Mouse (Mus musculus): Measurements from ENCODE around the gene Hephl1.

Hephl1 gene

DNA sequence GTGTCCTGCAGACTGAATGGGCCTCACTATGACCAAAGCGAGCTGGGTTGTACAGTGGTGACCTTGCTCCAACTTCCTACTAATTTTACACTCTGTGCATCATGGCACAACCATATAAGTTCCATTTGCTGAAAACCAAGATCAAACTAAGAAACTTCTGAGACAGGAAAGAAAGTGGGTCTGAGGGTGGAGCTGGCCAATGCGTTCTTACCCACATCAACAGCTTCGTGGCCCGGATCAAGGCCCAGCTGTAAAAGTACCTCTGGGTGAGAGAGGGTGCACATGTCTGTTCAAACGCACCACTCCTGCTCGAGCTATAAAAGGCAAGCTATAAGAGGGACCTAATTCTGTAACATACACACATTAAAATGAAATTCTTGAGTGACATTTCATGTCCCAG, 51.9 kb downstream of the Hephl1 start:
- DNase-seq (ENCODE audit: low spot score), result no peak

DNA sequence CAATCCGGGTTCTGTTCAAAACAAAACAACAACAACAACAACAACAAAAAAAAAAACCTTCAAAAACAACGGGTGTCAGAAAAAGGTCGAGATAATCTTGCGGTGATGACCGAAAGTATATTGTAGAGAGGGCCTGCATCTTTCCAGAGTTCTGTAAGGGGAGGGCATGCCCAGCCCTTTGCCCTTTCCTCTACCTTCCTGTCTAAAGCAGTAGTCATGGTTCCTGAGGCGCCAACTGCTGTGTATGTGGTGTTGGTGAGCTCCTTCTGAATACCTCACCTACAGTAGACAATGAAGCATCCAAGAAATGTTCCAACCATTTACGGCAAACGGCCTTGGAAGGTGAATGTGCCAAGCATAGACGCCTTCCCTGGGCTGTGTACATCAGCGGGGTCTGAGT, 66.2 kb downstream of the Hephl1 start:
- no peak for DNase-seq (ENCODE audit: low spot score)

DNA sequence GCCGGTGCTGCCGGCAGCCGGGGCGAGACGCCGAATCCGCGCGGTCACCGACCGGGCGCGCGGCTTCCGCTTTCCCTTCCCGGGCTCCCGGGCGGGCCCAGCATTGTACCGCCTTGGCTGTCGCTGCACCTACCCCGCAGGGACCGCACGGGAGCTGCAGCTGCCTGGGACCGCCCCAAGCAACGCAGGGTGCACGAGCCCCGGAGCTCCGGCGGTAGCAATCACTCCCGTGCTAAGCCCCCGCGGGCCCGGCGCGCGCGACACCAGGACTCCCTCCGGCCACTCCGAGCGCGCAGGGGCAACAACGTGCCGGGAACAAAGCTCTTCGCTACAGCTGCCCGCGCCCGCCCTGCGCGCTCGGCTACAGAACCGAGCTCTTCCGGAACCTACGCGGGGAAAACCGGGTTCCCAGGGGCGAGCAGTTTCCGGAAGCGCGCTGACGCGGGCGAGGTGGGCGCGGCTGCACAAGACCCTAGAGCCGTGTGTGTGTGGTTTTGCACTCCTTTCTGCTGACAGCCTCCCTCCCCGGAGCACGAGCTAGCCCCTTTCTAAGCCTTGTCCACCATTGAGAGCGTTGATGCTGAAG, 66.7 kb downstream of the Hephl1 start, which contains the start of gene Panx1:
Gene Panx1, minus strand, starts transcription at position 395 of the 586 bp plus-strand sequence.
- peak; percentile 69 for DNase-seq (ENCODE audit: low spot score)

DNA sequence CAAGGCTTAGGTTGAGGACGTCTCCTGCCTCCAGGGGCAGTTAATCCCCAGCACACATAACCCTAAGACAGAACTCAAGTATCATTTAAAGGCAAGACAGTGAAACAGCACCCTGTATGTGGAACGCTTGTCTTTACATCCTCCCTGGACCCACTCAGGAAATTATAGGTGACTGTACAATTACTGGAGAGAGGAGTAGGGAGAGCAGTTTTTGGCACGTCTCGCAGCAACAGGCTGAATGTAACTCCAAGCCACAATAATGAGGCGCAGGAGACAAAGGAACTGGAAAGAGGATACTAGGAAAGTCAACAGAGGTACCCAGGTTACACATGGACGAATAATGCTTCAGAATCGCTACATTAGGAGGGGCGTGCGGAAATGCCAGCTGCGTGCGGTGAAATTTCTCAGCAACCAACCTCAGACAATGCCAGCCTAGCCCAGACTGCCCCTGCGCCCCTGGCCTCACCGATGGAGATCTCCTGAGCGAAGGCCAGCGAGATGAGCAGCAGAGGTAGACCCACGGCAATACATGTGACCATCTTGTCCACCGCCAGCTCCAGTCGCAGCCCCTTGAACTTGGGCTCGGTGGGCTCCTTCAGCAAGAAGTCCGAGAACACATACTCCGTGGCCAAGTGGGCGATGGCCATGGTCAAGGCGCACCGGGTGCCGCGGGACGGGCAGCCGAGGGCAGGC, 67.4 kb downstream of the Hephl1 start:
- no peak for DNase-seq (ENCODE audit: low spot score)

DNA sequence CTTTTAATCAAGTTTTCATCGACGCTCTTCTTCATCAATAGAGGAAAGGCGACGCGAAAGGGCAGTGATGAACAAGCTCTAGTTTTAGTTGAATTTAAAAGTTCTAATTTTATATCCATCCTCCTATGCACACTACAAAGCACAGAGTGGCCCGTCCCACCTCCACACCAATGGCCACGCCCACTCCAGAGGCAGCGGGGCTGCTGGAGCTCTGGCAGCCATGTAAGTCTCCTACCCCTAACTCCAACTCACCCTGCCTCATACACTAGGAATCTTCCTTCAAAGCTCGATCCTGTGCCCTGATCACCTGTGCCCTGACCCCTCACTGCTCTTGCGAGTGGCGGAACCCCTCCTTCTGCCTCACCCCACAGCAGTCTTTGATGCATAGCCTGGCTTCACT, 70.4 kb downstream of the Hephl1 start:
- no peak for DNase-seq (ENCODE audit: low spot score)

DNA sequence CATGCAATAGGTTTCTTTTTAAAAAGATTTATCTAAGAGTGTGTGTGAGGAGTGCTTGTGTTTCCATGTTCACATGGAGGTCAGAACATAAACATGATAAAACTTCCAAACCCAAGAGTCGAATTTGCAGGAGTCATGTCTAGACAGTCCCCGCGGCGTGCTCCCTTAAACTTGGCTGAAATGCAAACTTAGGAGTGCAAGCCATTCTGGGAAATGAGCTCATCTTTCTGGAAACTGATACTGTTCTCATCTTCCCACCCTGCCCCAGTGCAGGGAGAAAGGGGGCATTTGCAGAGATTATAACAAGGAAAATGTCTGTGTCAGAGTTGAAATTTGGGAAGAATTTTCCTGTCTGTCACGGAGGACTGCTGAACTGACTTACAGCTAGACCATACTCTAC, 72.1 kb downstream of the Hephl1 start:
- no peak for DNase-seq (ENCODE audit: low spot score)

DNA sequence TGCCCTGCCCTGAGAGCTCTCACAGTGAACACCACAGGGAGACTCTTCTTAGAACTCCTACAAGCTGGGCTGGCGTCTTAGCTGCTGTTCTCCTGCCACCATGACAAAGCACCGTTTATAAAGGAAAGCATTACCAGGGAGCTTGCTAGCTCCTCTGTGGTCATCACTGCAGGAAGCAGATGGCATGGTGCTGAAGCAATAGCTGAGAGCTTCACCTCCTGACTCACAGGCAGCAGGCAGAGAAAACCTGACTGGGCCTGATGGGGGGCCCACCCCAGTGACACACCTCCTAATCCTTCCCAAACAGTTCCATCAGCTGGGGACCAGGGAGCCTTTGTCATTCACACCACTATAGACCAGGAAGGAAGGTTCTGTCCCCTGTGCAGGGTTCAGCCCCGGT, 74.2 kb downstream of the Hephl1 start:
- DNase-seq (ENCODE audit: low spot score), result no peak

DNA sequence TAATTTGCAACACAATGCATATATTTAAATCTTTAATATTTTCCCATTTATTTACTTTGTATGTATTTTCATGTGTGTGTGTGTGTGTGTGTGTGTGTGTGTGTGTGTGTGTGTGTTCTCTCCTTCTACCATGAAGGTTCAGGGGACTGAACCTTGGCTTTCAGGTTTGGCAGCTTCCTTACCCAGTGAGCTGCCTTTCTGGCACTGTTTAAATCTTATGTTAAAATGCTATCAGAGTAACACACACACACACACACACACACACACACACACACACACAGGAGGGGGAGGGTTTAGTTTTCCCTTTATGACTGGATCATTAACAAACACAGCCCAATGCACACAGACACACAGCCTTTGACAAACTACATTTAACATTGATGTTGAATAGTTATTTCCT, 74.7 kb downstream of the Hephl1 start:
- no peak for DNase-seq (ENCODE audit: low spot score)

DNA sequence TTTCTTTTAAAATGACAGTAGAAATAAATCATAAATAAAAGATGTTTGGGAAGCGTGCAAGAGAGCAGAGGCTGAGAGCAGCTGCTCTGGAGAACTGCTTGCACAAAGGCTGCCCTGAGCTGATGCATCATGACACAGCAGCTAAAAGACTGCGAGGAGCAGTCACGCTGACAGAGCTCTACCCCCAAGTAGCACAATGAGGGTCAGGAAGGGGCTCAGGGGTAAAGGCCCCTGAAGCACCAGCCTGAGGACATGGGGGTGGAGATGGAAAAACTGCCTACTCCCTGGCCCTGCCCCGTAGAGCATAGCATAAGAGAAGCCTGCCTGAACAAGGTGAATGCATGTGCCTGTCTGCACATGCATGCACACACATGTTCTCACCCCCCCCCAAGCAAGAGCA, 75.1 kb downstream of the Hephl1 start:
- DNase-seq (ENCODE audit: low spot score), result no peak

DNA sequence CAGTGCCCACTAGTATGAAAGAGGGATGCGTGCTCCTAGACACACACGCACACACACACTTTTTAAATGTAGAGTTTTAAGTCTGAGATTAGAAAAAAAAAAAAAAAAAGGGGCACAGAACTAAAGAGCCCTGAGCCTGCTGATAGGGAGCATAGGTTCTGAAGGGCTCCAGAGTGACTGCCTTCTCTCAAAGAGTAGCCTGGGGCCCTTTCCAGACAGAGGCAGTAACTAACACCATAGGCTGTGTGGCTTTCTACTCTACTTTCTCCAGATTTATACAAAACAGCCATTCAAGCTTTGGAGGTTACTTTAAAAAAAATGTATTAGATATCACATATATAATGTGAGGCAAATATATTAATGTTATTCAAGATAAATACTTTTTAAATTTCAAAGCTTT, 75.5 kb downstream of the Hephl1 start:
- DNase-seq (ENCODE audit: low spot score), result no peak

DNA sequence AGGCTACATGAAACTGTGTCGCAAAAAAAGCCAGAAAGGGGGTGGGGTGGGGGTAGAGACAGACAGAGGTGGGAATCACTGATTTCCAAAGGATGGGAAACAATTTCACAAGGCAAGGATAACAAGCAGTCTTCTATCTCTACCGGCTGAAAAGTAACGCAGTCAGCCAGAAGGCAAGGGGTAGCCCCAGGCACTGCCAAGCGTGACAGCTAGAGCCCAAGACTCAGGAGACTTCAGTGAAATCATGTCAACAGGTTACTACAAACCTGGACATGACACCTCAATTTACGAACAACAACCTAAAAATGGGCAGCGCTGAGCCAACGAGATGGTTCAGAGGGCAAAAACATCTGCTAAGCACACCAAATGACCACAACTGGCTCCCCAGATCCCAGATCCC, 75.9 kb downstream of the Hephl1 start:
- DNase-seq (ENCODE audit: low spot score), result no peak

DNA sequence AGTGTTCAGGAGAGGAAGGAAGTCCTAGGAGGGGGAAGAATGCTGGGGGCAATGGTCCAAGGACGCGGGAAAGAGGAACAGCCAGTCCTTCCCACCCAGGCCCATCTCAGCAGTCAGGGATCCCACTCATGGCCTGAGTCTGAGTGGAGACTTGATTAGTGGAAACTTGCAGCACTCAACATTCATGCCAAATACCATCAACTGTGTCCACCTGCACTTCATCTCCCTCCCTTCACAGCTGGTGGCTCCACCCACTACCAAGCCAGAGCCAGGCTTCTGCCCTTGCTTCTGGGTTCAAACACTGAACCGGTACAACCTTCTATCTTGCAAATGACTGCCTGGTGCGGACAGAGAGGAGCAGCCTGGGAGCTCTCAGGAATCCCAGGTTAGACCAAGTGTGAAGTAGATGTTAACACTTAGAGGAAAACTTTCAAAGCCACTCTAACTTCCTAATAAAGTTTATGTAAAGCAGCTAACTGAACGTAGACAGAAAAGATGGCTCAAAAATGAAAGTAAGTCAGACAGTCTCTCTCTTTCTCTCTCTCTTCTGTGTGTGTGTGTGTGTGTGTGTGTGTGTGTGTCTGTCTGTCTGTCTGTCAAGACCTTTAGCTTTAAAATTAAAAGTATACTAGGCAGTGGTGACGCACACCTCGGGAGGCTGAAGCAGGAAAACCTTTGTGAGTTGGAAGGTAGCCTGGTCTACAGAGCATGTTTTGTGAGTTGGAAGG, 77.2 kb downstream of the Hephl1 start:
- DNase-seq (ENCODE audit: low spot score), result peak; percentile 19

DNA sequence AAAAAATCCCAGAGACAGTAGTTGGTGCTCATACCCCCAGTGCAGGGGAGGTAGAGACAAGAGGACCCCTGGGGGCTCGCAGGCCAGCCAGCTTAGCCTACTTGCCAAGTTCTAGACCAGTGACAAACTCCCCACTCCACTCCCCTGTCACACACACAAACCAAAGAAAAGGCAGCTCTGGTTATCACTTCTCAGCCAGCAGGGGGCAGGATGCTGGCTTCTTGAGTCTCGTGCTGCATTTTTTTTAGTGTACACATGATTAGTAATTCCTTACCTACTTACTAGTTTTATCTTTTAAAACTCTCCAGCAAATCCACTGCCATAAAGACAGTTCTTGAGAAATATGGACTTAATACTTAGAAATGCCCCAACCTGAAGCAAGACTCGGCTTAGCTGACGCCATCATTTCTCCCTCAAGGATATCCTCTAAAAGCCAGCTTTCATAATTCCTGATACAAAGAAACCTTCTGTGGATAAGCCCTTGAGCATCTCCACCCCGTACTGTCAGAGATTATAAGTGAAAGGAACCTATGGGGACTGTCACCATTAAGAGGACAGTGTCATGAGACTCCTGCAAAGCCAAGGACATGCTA, 78.2 kb downstream of the Hephl1 start:
- DNase-seq (ENCODE audit: low spot score), result peak; percentile 28

DNA sequence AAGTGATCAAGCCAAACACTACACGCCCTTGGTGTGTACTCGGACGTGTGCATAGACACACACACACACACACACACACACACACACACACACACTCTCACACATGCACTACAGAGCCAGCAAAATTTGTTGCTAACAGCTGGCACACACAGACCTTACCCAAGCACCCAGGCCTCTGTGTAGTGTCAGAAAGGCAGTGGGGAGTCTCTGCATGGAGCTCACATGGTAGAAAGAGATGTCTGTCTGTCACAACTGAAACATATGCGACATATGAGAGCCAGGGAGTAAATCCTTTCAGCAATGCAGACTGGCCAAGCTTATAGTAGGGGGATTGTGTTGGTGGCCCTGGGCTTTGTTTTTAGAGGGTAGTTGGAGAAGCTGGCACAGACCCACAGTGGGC, 79.1 kb downstream of the Hephl1 start:
- no peak for DNase-seq (ENCODE audit: low spot score)

DNA sequence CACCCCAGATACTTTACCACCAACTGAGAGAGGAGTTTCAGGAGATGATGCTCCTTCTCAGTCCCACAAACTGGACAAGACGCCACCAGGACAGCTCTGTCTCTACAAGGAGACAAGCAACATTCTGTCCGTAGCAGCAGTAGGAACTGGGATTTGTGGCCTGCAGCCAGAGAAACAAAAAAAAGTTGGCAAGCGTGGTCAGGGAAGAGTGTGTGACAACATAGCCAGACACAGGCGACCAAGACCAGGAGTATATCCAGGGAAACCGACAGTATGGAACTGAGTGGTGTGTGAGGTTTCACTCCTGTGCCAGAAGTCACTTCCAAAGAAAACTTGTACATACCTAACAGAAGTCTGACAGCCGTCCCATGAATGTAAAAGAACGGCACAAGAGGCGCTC, 81.1 kb downstream of the Hephl1 start:
- peak; percentile 24 for DNase-seq (ENCODE audit: low spot score)

DNA sequence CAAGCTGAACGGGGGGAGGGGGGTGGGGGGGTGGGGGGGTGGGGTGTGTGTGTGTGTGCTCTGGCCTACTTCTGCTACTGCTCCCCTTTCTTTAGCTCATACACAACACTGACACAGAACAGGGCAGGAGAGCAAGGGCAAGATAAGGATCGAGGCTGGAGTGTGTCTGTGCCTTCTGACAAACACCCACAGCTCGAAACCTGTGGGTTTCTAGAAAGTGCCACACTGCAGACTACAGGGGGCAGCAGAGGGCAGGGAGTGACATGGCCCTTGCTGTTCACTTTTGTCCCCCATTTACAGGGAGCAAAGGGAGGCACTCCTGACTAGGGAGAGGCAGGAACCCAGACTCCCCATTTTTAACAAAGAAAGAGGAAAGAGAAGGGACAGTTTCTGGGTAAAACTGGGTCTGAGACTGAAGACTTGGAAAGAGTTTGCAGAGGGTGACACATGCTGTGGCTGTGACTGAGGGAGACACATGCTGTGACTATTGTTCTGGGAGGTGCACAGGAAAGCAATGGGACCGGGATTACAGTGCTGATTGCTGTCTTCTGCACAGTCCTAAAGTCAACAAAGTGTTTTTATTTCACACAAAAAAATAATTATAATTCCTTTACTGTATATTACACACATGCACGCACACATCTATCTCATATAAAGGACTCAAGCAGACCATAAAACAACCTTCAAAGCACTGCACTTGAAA, 82.7 kb downstream of the Hephl1 start:
- peak; percentile 56 for DNase-seq (ENCODE audit: low spot score)

DNA sequence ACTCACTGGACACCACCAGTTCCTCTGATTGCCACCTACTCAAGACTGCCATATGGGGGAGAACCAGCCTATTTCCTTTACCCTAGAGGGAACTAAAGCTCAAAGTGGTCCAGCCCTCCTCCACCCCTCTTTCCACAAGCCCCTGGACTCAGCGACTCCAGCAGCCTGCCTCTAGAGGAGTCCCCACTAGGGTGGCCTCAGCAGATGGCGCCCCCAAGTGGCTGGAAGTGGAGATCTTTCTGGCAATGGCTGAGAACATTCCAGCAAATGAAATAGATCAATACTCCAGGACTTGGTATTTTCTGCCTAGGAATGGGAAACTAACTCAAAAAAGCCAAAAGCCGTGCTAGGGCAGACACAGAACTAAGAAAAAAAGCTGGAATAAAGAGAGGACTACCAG, 84.2 kb downstream of the Hephl1 start:
- DNase-seq (ENCODE audit: low spot score), result no peak

DNA sequence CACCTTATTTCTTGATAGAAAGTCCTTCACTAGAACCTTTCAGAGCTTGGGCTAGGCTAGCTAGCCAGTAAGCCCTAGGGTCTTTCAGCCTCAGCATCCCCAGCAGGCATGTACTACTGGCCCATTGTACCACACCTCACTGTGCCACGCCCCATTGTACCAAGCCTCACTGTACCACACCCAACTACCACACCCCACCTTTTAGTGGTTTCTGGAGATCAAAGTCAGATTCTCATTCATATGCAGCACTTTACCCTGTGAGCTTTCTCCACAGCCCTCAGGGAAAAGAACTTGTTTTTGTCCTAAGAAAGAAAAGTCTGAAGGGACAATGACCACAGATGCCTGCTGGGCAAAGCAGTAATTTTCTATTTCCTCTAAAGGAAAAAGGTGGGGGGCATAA, 88.9 kb downstream of the Hephl1 start:
- no peak for DNase-seq (ENCODE audit: low spot score)

DNA sequence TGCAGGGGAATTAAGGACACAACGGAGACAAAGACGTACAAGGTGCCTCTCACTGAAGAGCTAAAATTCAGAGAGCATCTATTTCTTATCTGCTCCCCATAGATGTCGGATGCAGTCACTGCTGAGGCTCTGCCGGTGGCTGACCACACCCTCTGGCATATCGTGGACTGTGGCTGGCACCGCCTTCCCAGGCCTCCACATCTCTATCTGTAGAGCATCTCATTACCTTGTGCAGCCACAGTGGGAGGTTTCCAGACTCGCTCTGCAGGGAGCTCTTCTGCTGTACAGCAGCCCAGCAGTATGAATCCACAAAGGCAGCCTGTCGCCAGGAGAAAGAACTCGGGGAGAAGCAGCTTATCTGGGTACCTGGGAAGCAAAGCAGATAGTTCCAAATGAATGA, 90.8 kb downstream of the Hephl1 start:
- DNase-seq (ENCODE audit: low spot score), result no peak

DNA sequence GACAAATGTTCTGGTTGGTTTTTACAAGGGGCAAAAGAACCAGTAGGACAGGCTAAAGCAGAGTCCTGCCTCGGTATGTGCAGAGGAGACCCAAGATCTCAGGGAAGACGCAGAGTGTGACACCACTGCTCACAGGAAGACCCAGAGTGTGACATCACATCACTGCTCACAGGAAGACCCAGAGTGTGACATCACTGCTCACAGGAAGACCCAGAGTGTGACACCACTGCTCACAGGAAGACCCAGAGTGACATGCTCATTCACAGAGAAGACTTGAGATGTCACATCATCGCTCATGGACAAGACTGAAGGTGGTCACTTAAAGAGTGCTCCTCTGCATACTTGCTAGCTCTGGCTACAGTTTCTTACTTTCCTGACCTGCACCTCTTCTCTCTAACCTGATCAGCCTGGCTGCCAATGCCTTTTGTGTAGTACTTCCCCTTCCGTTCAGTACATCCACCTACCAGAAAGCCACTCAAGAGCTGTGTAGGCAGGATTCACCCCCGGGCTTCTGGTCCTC, 91.3 kb downstream of the Hephl1 start:
- no peak for DNase-seq (ENCODE audit: low spot score)

DNA sequence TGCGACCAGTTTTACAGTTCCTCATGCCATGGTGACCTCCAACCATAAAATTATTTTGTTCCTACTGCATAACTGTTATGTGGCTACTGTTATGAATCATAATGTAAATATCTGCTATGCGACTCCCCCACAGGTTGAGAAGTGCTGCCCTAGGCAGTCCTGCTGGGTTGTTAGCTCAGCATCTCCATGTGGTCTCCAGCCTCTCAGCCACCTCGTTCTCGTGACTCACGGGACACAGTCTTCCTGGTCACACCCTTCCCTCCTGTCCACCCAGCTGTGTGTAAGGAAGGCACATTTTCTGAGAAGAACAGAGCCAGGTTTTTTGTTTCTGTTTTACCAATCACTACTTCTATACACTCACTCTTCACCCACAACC, 93.2 kb downstream of the Hephl1 start:
- DNase-seq (ENCODE audit: low spot score), result no peak
